Mouse (Mus musculus): ENCODE measurements around the gene Rps6kb2. TPM values are rescaled to one million over a fixed set of nuclear protein-coding genes. Genes with fewer than 3 reads are reported as not detected.
A peak's percentile ranks its signal among the peaks of the same experiment; 100 is the strongest.

Rps6kb2 gene
- polyA plus RNA-seq (2015; fragmentation: Nextera tagmentation; extraction: Ambion mirVana): 42.4 and 49.0 TPM in 2 replicates

DNA sequence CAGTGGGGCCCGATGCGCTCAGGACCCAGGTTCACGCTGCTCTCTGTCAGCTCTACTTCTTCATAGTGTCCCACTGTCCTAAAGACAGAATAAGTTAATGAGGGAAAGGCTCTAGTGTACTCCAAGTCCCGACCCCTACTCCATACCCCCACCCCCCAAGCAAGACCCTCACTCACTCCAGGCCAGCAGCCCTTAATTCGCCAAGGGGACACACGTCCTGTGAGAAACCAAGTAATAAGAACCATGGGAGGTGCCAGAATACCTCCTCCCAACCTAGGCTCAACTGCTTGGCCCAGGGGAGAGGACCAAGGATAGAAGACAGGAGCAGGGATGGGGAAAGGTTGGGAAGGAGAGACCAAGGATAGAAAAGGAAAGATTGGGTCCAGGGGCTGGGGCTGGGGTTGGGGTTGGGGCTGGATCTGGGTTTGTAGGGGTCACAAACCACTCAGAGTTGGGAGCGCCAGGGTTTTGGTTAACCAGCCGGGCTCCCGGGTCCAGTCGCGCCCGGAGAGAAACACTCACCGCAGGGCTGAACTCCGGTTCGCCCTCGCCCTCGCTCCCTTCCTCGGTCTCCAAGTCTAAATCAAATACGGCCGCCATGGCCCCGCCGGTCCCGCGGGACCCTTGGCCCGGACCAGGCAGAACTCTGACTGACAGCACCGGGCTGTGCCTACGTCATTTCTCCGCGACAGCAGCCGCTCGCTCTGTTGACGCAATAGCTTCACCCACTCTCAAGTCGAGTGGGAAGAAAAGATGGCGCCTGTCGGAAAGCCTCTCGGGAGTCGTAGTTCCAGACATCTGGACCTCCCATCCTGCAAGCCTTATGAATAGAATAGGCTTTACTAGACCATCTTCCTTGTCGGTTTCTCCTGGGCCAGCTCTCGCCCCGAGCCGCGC, at the start of gene Rps6kb2:
Rps6kb2 (minus strand) TSS at position 709 of the 897 bp plus-strand sequence.
- Histone ChIP-seq H3K27ac (peak within 1 kb of the TSS; percentile 25; the same call in 1 of the 2 replicates), H3K4me1 (replicated peaks; ENCODE audit: insufficient read depth, low read length) (peaks cover 4% of the 10 kb centered on the region; the same call in 1 of the 2 replicates), H3K36me3 (ENCODE audit: insufficient read depth, low read length) (peaks cover 34% of the 10 kb centered on the region), H3K4me2 (ENCODE audit: low read length) (peak within 1 kb of the TSS; percentile 92), H3K27me3 (ENCODE audit: insufficient read depth, low read length) (no peaks in the 10 kb centered on the region), H3K9me3 (replicated peaks; ENCODE audit: low read length) (no peaks in the 10 kb centered on the region), H3K9ac (ENCODE audit: low read depth, low read length) (peak within 1 kb of the TSS; percentile 84), H3K4me3 (replicated peaks; ENCODE audit: low read depth, low read length) (peak within 1 kb of the TSS; percentile 73)
- no peak for TF ChIP-seq CTCF (IDR thresholded peaks at IDR 0.05; ENCODE audit: low read depth)
- ATAC-seq (replicated peaks; ENCODE audit: low FRiP score, low read depth): peak; percentile 76
- DNase-seq (ENCODE audit: low spot score): peak; percentile 98
- 6% methylated on average over 42 of the region's 42 CpGs for WGBS

DNA sequence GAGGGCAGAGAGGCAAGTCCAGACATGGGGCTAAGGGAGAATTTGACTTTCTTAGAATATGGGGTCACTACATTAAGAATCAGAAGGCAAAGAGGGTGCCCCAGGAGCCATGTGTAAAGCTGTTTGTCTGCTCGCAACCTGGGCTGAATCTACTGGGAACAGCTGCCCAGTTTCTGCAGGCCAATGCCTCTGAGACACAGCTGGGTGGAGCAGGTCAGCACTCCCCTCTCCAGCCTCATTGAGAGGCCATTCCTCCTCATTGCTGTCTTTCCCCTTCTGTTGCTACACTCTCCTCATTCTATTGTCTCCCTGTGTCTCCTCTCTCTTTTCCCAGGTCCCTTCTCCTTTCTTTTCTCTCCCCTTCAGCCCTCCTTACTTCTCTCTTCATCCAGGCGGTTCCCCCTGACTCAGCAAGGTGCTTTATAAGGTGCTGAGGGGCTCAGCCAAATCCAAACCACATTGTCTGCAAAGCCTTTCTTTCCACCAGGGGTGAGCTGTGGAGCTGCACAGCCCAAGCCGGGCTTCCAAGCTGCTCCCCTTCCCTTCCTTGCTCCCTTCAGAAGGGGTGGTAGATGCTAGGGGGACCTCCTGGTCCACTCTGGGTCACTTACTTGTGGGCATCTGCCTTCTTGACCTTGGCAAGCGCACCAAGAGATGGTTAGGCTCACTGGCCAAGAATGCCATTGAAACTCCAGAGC, 48.9 kb upstream of the Rps6kb2 start:
- Histone ChIP-seq H3K4me1 (replicated peaks; ENCODE audit: insufficient read depth, low read length) (peaks cover 26% of the 10 kb centered on the region), H3K4me2 (ENCODE audit: low read length) (peak overlapping the region; percentile 13; the same call in 1 of the 2 replicates)
- 50% methylated on average over 4 of the region's 4 CpGs for WGBS

DNA sequence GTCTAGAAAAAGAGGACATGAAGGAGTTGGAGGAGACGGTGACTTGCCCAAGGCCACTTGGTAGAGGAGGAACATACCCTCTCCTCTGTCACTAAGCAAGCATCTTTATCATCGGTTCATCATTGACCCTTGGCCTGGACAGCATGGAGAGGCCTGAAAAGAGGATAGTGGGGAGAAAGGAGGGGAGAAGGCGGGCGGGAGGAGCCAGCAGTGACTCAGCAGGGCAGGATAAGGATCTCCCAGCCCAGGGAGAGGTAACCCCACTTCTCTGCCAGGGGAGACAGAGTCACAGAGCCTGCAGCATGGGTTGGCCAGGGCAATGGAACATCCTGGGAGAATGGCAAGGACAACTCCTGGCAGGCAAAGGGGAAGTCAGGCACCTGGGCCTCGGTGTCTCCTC, 45.4 kb upstream of the Rps6kb2 start:
- H3K27me3 ChIP-seq (ENCODE audit: insufficient read depth, low read length): no peaks in the 10 kb centered on the region
- no peaks in the 10 kb centered on the region for H3K9me3 ChIP-seq (replicated peaks; ENCODE audit: low read length)
- 80% methylated on average over 5 of the region's 5 CpGs for WGBS
- no peak overlapping the region for H3K9ac ChIP-seq (ENCODE audit: low read depth, low read length)
- no peak for ATAC-seq (replicated peaks; ENCODE audit: low FRiP score, low read depth)
- peaks cover 16% of the 10 kb centered on the region; the same call in 1 of the 2 replicates for H3K4me1 ChIP-seq (replicated peaks; ENCODE audit: insufficient read depth, low read length)
- no peak for TF ChIP-seq CTCF (IDR thresholded peaks at IDR 0.05; ENCODE audit: low read depth)
- no peak overlapping the region for H3K27ac ChIP-seq
- H3K4me3 ChIP-seq (replicated peaks; ENCODE audit: low read depth, low read length): no peak overlapping the region
- DNase-seq (ENCODE audit: low spot score): no peak
- no peaks in the 10 kb centered on the region for H3K36me3 ChIP-seq (ENCODE audit: insufficient read depth, low read length)
- no peak overlapping the region for H3K4me2 ChIP-seq (ENCODE audit: low read length)

More for the DNA sequence above, 48.9 kb upstream of the Rps6kb2 start:
- Histone ChIP-seq H3K4me3 (replicated peaks; ENCODE audit: low read depth, low read length) (no peak overlapping the region), H3K9me3 (replicated peaks; ENCODE audit: low read length) (no peaks in the 10 kb centered on the region), H3K27me3 (ENCODE audit: insufficient read depth, low read length) (no peaks in the 10 kb centered on the region), H3K27ac (peak overlapping the region; percentile 28; the same call in 1 of the 2 replicates), H3K36me3 (ENCODE audit: insufficient read depth, low read length) (no peaks in the 10 kb centered on the region), H3K9ac (ENCODE audit: low read depth, low read length) (no peak overlapping the region)
- no peak for DNase-seq (ENCODE audit: low spot score)
- TF ChIP-seq CTCF (IDR thresholded peaks at IDR 0.05; ENCODE audit: low read depth): no peak; the same call in 1 of the 2 replicates
- no peak for ATAC-seq (replicated peaks; ENCODE audit: low FRiP score, low read depth)

DNA sequence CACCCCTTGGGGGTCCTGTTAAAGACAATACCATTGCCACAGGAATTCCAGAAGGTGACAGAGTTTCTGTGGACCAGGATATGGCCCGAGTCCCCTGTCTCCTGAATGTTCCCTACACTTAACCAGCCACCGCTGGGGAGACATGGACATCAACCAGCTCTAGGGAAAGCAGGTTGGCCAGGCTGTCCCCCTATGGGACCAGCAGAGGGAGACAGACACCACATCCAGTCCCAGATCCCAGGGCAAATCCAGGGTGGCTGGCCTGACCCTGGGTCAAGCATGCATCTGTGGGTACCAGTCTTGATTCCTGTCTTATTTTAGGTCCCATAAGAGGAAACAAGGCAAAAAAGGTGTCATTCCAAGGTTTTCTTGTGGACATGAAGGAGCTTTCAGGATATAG, 43.8 kb upstream of the Rps6kb2 start:
- peak; percentile 99 for TF ChIP-seq CTCF (IDR thresholded peaks at IDR 0.05; ENCODE audit: low read depth)
- H3K9me3 ChIP-seq (replicated peaks; ENCODE audit: low read length): no peaks in the 10 kb centered on the region
- peak; percentile 89 for DNase-seq (ENCODE audit: low spot score)
- no peak overlapping the region for H3K4me2 ChIP-seq (ENCODE audit: low read length)
- H3K9ac ChIP-seq (ENCODE audit: low read depth, low read length): no peak overlapping the region
- H3K27me3 ChIP-seq (ENCODE audit: insufficient read depth, low read length): no peaks in the 10 kb centered on the region
- H3K4me1 ChIP-seq (replicated peaks; ENCODE audit: insufficient read depth, low read length): peaks cover 4% of the 10 kb centered on the region; the same call in 1 of the 2 replicates
- 6% methylated on average over 2 of the region's 2 CpGs for WGBS
- H3K36me3 ChIP-seq (ENCODE audit: insufficient read depth, low read length): no peaks in the 10 kb centered on the region
- peak; percentile 61 for ATAC-seq (replicated peaks; ENCODE audit: low FRiP score, low read depth)
- no peak overlapping the region for H3K27ac ChIP-seq
- H3K4me3 ChIP-seq (replicated peaks; ENCODE audit: low read depth, low read length): no peak overlapping the region

DNA sequence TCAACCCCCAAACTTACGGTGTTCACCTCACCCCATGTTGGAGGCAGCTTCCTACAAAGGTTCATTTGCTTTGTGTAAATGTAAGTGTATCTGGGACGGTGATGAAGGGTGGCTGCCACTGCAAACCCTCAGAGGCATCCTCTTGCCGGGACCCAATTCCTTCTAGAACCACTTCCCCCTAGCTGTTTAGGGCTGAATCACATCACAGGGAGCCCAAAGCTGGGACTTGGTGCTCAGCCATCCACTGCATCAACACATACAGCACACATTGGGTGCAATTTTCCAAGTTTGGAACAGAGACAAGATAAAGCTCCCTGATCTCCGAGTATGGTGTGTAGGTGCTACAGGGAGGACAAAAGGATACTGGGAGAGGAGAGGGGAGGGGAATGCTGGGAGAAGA, 41.7 kb upstream of the Rps6kb2 start:
- no peak for ATAC-seq (replicated peaks; ENCODE audit: low FRiP score, low read depth)
- Histone ChIP-seq H3K27ac (no peak overlapping the region), H3K9me3 (replicated peaks; ENCODE audit: low read length) (no peaks in the 10 kb centered on the region), H3K27me3 (ENCODE audit: insufficient read depth, low read length) (no peaks in the 10 kb centered on the region), H3K9ac (ENCODE audit: low read depth, low read length) (no peak overlapping the region), H3K4me1 (replicated peaks; ENCODE audit: insufficient read depth, low read length) (peaks cover 9% of the 10 kb centered on the region), H3K4me3 (replicated peaks; ENCODE audit: low read depth, low read length) (no peak overlapping the region), H3K4me2 (ENCODE audit: low read length) (no peak overlapping the region), H3K36me3 (ENCODE audit: insufficient read depth, low read length) (no peaks in the 10 kb centered on the region)
- peak; percentile 12 for DNase-seq (ENCODE audit: low spot score)
- 58% methylated on average over 4 of the region's 4 CpGs for WGBS
- TF ChIP-seq CTCF (IDR thresholded peaks at IDR 0.05; ENCODE audit: low read depth): peak; percentile 33; the same call in 1 of the 2 replicates

Data from kidney, postnatal 0 days (tissue).